Mouse (Mus musculus) gastrocnemius, adult 2 months (tissue): ENCODE measurements around the gene Pdss1. TPM values are rescaled to one million over a fixed set of nuclear protein-coding genes. Genes with fewer than 3 reads are reported as not detected.
"Not testable (repeated sequence)": the region's sequence is repeated elsewhere in the genome, so short reads cannot be mapped to it uniquely, and the experiment has no call there.

ENCODE experiments used
- DNase-seq: peaks from one replicate; pipeline ENCODE4 v3.0.0; 2022
- H3K27ac ChIP-seq: fragments of 200-600 bp; 2 replicates; pipeline ENCODE4 v1.8.1; 2022; ENCODE audit warnings: mild to moderate bottlenecking
- H3K4me3 ChIP-seq: fragments of 200-600 bp; 2 replicates; pipeline ENCODE4 v1.8.1; 2022; ENCODE audit warnings: mild to moderate bottlenecking, moderate library complexity
- CTCF ChIP-seq: fragments of 200-600 bp; IDR thresholded peaks from 2 replicates; pipeline ENCODE4 v1.8.1; 2022; ENCODE audit warnings: antibody characterized with exemption, mild to moderate bottlenecking, moderate library complexity
- intact Hi-C: fragments of 180-260 bp; cut with DNase I; formaldehyde crosslinking; loops from one replicate; pipeline ENCODE4 v1.15.1; 2025
- total RNA-seq, 2 experiments: library from RNA; stranded (reverse); gene quantifications; 2 replicates each; pipeline ENCODE4 v1.2.3; 2021

The Pdss1 gene
- total RNA-seq, 2 experiments from 2014 or later, result 8.9 to 14.4 TPM

DNA sequence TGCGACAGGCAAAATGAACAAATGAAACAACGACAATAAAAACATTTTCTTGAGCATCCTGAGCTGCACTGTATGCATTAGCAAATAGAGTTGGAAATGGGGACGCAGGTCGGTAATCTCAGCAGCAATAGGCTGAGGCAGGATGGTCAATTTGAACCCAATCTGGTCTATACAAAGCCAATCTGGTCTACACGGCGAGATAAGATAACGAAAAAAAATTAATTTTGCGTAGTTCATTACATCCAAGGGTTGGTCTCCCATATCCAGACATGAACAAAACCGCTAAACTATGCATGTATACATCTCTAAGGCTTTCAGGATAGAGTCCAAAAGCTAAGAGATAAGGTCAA, 415 bp upstream of the Pdss1 start:
- Histone ChIP-seq H3K27ac (peak overlapping the region; percentile 94), H3K4me3 (peak overlapping the region; percentile 95)
- intact Hi-C loops, result loop anchor here (1.0 to 5.0 kb wide), 2 partner anchors 173 to 262 kb away; partner anchors contain the start of genes Acbd5, Mastl and Yme1l1
- TF ChIP-seq CTCF, result no peak
- no peak for DNase-seq

DNA sequence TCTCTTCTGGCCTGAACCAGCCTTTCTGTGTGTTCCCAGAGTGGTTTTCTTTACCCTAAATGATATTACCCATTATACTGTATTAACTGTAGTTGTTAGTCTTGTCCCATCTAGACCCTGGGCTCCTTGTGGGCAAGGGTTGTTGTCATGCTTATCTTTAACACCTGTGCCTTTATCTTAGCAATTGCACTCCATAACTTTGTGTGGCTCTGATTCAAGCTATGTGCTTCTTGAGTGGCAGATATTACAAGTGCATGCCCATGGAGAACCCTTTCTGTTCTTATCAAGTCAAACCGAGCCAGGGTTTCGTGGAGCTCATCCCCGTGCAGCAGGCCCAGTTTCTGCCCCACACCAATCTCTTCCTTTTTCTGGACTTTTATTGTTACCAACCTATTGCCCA, 8.6 kb downstream of the Pdss1 start:
- Histone ChIP-seq H3K27ac (no peak overlapping the region), H3K4me3 (no peak overlapping the region)
- DNase-seq, result no peak
- intact Hi-C loops, result no loop called here
- TF ChIP-seq CTCF, result no peak

DNA sequence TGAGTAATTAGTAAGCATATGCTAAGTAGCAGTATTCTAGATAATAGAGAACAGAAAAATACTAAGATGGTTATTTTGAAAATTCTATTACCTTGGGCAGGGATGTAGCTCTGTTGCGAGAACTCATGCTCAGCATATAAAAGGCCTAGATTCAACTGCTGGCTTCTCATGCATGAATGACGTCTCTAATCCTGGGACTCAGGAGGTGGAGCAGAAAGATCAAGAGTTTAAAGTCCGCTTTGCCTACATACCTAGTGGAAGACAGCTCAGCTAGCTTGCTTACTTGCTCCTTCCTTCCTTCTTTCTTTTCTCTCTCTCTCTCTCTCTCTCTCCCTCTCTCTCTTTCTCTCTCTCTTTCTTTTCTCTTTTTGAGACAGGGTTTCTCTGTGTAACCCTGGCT, 19.1 kb downstream of the Pdss1 start:
- DNase-seq, result no peak
- H3K4me3 ChIP-seq, result no peak overlapping the region
- intact Hi-C loops, result no loop called here
- no peak for TF ChIP-seq CTCF
- H3K27ac ChIP-seq, result no peak overlapping the region

DNA sequence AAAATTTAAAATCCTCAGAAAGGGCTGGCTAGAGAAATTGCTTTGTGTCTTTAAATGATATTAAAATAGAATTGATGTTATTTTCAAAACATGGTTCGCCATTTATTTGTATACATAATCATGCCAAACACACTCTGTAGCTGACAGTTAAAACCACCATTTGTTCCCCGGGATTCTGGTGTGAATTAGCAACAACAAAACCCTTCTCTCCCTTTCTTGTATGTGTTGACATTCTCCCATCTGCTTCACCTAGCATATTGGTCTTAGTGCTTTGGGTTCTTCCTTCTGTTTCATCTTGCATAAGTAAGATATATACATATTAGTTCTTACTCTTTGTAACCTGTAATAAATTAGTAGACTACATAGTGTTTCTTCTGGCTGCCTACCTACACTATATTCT, 23.3 kb downstream of the Pdss1 start:
- H3K4me3 ChIP-seq, result no peak overlapping the region
- no peak for TF ChIP-seq CTCF
- DNase-seq, result no peak
- intact Hi-C loops, result no loop called here
- H3K27ac ChIP-seq, result no peak overlapping the region

DNA sequence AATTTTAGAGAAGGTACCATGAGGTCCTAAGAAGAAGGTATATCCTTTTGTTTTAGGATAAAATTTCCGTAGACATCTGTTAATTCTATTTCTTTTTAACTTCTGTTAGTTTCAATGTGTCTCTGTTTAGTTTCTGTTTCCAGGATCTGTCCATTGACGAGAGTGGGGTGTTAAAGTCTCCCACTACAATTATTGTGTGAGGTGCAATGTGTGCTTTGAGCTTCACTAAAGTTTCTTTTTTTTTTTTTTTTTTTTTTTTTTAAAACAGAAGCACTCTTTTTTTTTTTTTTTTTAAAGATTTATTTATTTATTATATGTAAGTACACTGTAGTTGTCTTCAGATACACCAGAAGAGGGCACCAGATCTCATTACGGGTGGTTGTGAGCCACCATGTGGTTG, 30.6 kb downstream of the Pdss1 start:
- DNase-seq, intact Hi-C loops, H3K27ac ChIP-seq, H3K4me3 ChIP-seq: not testable (repeated sequence)

DNA sequence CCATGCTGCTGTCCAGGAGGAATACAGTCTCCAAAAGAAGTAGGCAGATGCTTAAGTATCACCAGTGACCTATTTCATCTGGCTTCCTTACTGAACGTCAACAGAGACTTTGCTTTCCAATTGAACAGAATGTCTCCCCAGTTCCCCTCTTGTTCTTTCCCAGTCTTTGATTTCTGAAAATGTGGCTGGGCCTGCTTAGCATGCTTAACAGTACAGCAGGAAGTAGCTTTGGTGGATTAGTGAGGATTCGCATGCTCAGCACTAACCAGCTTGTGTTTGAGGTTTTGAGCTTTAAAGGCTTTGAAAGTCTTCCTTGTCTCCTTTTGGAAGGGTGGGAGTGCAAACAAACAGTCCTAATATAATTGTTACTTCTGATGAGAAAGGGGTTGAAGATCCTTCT, 32.9 kb downstream of the Pdss1 start:
- Histone ChIP-seq H3K4me3 (no peak overlapping the region), H3K27ac (no peak overlapping the region)
- intact Hi-C loops, result no loop called here
- DNase-seq, result no peak
- no peak for TF ChIP-seq CTCF

DNA sequence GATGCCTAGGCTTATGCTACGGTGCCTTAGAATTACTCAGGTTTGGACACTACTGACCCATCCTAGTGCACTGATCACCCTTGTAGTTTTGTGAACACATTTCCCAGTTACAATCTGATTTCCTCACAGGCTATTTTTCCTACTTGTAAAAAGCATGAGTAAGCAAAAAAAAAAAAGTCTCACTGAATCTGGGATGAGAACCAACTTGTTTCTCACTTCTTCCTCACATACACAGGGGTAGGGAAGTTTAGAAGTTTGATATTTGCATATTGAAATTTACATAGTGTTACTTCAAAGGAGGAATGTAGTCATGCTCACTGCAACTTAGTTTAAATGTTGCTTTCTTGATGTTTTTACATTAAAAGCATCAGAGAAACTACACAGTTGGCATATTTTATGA, 38.2 kb downstream of the Pdss1 start:
- DNase-seq, result no peak
- Histone ChIP-seq H3K4me3 (no peak overlapping the region), H3K27ac (no peak overlapping the region)
- no peak for TF ChIP-seq CTCF
- intact Hi-C loops, result no loop called here

DNA sequence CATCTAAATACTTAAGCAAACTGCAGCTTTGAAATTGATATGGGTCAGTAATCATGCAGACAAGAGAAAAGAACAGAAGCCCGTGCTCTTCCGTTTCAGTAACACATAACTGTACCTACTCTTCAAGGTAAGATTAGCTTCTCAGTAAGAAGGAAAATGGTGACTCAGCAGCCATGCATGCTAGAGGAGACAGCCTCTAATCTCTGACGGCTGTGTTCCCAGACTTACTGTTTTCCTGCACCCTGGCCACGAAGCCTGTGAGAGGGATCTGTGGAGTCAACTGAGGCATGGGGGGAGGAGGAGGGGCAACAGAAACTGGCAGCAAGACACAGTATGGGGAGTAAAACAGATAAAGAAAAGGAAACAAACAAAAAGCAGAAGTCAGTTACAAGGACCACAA, 54.6 kb downstream of the Pdss1 start:
- intact Hi-C loops, result loop anchor here (10.0 kb wide), 1 partner anchor 125 kb away; no protein-coding TSS in a partner anchor
- DNase-seq, result no peak
- Histone ChIP-seq H3K4me3 (no peak overlapping the region), H3K27ac (no peak overlapping the region)
- TF ChIP-seq CTCF, result no peak

DNA sequence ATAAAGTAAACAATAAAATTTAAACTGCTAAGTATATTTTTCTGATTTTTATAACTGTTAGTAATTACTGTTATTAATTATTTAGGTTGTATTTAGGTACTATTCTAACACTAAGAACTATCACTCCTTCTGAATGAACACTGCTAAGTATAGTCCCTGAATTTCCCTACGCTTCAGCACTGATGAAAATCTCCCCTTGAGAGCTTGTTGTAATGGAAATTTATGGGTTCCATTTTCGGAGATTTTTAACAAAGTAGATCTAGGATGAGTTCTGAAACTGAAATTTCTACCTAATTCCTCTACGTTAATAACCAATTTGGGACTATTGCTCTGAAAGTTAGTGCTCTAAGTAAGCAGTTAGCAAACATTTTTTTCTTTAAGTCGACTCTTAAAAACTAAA, 59.0 kb downstream of the Pdss1 start:
- DNase-seq, result no peak
- intact Hi-C loops, result no loop called here
- no peak overlapping the region for H3K4me3 ChIP-seq

DNA sequence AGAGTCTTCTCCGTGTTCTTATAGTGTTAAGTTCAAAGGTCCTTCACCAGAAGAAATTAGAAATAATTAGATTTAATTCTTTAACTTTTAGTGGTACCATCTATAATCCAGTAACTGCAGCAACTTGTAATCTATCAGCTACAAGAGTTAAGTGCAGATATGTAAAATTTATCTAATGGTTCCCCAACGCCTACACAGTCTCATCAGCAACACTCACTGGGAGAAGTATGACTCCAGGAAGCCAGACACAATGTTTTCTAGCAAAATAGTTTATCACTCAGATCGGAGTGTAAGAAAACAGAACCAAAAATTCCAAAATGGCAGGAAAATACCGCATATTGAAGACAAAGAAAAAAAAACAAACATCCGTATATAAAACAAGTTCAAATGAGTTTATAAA, 60.6 kb downstream of the Pdss1 start:
- Histone ChIP-seq H3K27ac (no peak overlapping the region), H3K4me3 (no peak overlapping the region)
- no peak for TF ChIP-seq CTCF
- no peak for DNase-seq
- intact Hi-C loops, result no loop called here

More for the DNA sequence above, 59.0 kb downstream of the Pdss1 start:
- TF ChIP-seq CTCF, result no peak
- H3K27ac ChIP-seq, result no peak overlapping the region

DNA sequence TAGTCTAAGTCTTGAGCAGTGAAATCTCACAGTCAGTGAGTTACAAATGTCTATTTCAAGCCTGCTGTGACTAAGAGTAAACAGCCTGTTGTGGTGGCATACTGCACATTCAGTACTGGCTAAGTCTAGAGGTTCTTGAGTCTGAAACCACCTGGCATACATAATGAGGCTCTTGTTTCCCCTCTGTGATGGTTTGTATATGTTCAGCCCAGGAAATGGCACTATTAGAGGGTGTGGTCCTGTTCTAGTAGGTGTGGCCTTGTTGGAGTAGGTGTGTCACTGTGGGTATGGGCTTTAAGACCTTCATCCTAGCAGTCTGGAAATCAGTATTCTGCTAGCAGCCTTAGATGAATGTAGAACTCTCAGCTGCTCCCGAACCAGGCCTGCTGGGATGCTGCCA, 62.1 kb downstream of the Pdss1 start:
- TF ChIP-seq CTCF, result no peak
- H3K27ac ChIP-seq, result no peak overlapping the region
- DNase-seq, result no peak
- no peak overlapping the region for H3K4me3 ChIP-seq
- intact Hi-C loops, result no loop called here

DNA sequence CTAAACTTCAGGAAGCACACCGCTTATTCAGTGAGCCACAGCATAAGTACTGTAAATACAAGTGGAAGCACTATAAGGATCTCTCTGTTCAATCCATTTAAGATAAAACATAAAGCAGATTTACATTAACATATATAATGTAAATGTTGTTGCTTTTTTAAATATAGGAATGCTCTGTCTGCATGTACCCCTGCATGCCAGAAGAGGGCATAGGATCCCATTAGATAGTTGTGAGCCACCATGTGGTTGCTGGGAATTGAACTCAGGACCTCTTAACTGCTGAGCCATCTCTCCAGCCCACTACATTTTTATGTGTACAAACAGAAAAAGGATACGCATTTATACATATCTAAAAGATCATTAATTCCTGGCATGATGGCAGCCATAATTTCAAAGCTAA, 66.4 kb downstream of the Pdss1 start:
- H3K4me3 ChIP-seq, result no peak overlapping the region
- peak; percentile 33 for TF ChIP-seq CTCF
- DNase-seq, result no peak
- intact Hi-C loops, result no loop called here
- H3K27ac ChIP-seq, result no peak overlapping the region

DNA sequence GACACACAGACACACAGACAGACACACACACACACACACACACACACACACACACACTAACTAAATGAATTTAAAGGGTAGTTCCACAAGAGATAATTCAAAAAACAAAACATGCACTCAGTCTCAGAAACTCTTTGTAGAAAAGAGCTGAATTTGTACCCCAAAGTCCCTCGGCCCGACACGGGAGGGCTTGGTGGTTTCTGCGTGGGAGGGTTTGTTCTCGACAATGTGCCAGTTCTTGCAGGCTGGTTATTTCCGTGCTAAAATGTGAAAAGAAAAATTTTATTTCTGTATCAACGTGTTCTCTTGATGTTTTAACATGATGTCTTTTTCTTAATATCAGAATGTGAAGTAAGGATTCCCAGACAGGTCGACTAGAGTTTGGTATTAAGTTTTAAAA, 66.9 kb downstream of the Pdss1 start:
- H3K4me3 ChIP-seq, result no peak overlapping the region
- intact Hi-C loops, result no loop called here
- no peak for DNase-seq
- TF ChIP-seq CTCF, result no peak
- H3K27ac ChIP-seq, result no peak overlapping the region

DNA sequence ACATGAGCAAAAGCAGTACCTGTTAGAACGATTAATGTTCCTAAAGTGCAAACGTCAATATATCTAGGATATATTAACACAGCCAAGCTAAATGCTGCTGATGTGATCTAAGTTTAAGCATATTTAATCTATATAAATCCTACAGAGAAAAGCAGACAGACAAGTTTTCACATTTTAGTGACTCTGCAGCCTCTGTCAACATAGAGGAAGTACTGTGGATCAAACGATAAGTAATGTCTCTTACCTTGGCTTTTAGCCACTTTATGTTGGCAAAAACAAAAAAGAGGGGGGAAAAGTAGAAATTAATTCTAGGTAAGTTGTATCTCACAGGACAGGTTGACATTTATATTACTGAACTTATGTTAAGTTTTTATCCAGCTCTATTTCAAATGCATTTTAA, 67.6 kb downstream of the Pdss1 start:
- TF ChIP-seq CTCF, result no peak
- intact Hi-C loops, result no loop called here
- no peak overlapping the region for H3K4me3 ChIP-seq

More for the DNA sequence above, 67.6 kb downstream of the Pdss1 start:
- no peak for DNase-seq
- H3K27ac ChIP-seq, result no peak overlapping the region
